Mouse (Mus musculus) retina, postnatal 1 day (tissue): Measurements from ENCODE around the gene Spdl1.
A peak's percentile ranks its signal among the peaks of the same experiment; 100 is the strongest.

ENCODE experiments used
- DNase-seq: peaks from one replicate; pipeline ENCODE4 v3.0.0-alpha.2; 2012

Gene Spdl1

DNA sequence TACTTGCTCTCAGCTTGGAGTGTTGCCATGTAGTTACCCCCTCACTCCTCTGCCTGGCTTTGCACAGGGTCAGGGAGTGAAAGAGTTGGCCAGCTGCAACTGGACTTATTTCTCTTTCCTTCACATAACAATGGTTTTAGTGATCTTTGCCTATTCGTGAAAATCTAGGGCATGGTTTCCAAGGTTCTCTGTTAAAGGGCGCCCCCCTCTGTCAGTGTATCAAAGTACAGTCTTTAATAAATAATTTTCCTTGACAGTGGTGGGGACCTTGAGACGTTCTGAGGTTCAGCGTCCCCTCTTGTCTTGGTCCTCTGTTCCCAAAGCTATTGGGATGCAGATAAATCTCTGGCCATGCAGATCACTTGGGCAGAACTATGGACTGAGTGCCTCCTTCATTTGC is 37.3 kb downstream of the Spdl1 start:
- peak; percentile 8 for DNase-seq

DNA sequence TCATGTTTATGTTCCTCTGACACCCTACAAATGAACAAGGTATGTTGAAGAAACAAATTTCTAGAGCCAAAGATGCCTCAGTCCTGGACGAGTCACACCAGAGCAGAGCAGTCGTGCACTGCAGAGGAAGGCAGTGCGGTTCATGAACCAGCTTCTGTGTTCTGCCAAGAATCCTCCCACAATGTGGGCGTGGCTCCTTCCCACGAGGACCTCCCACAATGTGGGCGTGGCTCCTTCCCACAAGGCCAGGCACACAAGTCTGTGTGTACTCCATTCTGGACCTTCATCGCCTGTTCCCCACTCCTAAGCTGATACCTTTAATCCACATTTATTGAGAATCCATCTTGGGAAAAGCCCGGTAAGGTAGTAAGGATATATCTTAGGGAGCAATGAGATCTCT is 41.6 kb downstream of the Spdl1 start:
- DNase-seq = no peak

DNA sequence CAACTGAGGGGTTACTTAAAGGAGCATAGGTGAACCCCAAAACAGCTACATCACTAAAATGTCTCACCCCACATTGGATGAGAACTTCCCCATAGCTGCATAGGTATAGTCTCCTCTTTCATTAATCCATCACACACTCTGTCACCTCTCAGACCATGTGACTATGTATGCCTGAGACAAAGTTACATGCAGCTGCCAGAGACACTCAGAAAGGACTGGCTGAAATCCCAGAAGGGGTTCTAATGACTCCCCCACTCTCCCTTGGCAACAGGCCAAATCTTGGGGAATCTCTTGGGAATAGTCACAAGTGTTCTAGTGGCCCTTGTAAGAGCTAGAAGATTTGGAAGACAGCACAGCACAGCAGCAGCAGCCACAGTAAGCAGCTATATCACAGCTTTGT is 48.6 kb downstream of the Spdl1 start:
- DNase-seq = no peak

DNA sequence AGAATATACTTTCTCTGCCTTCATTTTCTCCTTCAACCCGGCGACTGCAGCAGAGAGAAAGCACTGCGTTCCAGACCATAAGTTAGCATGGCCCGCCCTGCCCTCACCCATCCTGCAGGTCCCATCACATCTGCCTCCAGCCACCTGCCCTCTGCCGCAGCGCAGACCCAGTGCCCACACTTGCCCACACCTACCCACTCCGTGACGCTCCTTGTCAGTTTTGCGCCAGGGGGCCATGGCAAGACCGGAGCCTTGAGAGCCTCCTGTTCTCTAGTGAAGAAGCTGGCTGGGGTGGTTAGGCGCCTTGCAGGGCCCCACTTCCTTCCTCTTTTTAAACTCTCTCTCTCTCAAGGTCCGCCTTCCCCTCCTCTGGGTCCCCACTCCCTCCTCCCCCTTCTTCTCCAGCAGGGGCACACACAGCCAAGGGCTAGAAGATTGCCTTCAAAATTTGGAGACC is 49.8 kb downstream of the Spdl1 start, which contains the start of gene Dock2:
Dock2 (minus strand) TSS at position 306 of the 457 bp plus-strand sequence.
- DNase-seq = no peak

DNA sequence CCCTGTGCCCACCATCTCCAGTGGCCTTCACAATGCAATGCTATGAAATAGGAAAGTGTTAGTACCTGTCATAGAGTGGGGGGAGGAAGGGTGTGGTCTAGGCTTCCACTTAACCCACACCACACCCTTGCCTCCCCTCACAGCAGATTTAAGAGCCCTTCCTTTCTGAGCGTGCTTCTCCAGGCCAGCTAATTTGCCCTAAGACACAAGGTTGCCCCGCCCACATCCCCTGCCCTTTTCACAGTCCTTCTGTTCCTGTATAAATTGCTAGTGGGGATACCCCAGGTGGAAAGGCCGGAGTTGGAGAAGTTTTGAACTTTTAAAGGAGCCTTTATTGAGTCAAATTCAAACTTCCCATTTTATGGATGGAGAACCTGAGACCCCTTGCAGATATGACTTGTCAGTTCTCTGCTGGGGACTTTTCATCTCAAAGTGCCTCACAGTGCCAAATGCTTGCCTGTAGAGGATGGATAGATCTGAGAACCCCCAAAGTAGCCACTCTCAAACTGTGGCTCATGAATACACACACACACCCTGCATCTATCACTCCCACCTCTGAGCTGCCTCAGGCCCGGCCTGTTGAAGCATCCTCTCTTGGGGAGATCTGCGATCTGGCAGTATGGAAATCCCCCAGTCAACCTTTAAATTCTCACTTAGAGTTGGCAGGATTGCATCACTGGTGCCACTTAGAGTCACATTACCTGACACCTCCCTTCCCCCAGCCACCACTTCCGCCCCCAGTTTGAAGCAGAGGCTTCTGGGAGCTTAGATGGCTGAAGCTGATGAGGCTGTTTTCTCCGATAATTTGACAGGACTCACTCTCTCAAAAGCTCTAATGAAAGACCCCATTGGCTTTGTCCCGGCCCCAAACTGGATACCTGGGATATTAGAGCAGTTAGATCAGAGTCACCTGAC is 50.7 kb downstream of the Spdl1 start:
- no peak for DNase-seq

DNA sequence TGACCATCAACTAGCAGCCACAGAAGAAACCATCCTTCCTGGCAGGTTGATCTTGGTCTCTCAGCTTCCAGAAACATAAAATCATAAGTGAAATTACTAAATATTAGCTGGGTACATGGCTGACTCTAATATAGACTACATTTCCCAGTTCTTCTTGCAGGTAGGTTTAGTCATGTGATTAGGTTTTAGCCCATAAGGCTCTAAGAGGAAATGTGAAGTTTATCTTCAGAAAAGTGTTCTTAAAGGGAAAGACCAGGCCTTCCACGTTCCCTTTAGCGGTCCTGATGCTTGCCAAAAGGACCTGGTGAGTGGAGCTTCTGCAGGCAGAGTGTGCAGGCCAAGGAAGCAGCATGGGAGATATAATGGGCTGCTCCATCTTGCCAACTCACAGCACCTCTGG is 52.7 kb downstream of the Spdl1 start:
- no peak for DNase-seq

DNA sequence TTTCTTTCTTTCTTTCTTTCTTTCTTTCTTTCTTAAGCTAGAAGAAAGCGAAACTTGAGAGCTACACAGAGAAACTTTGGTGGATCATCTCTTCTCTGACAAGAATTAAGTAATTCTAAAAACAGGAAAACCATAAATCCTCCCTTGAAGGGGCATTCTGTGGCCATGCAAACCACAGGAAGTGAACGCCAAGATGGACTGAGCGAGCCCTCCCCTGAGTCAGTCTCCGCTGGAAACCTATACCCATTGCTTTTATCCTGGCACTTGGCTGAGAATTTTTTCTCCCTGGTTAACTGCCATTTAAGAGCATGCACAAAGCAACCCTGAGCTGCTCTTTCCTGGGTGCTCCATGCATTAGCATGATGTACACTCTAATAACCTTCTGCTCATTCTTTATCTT is 53.5 kb downstream of the Spdl1 start:
- no peak for DNase-seq

DNA sequence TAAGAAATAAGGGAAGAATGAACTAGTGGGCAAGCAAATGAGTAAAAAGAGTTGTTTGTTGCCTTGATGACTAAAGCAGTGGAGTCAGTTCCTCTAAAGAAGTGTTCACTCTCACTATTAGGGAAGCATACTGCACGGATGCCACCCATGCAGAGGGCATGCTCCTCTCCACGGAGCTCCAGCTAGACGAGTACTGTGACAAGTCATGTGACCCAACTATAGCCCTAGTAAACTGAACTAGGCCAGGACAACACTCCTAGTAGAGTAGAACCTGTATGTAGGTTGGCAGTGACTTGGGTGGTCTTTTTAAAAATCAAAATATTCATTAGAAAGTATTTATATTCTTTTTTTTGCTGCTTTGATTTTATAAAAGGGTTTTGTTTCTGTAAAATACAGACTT is 55.1 kb downstream of the Spdl1 start:
- no peak for DNase-seq

DNA sequence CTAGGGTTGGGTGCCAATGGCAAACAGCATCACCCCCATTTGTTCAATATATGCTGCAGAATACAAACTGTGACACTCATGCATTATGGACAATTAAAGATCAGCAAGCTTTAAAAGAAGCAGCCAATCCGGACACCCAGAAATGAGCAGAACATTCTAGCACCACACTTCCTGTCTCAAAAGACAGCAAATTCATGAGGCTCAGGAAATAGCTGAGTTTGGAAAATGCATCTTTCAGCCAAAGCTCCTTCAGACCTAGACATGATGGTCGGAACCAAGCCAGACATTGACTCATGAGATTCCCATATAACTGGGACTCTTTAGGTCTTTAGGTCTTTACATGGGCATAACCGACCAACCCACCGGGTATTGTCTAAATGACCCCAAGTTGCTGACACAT is 55.9 kb downstream of the Spdl1 start:
- DNase-seq = no peak

DNA sequence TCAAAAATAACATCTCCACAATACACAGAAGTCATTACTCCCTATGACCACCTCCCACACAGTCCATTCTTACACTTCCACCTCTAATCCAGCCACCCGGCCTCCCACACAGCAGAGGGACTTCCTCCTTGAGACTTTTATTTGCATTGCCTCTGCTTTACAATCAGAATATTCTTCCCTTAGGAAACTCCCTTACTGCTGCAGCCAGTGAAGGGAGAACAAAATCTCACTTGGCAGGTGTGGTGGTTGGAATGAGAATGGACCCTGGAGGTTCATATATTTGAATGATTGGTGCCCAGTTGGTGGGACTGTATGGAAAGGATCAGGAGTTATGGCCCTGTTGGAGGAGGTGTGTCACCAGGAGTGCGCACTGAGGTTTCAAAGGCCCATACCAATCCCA is 57.4 kb downstream of the Spdl1 start:
- DNase-seq = no peak

DNA sequence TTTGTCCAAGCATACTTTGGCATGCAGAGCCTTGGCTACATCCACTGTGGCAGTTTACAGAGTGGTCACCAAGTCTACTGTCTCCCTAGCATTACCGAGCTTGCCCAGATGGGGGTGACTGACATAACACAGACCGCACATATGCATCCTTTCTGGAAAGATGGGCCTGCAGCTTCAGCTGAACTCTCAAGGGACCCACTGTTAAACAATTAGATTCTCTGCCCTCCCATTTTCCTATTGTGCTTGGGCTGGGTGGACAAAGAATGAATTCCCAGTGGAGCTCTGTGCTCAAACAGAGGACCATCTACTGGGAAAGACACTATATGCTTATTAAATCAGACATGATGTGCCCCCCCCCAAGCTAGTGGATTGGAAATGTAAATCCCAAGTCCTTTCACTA is 58.8 kb downstream of the Spdl1 start:
- DNase-seq = no peak

DNA sequence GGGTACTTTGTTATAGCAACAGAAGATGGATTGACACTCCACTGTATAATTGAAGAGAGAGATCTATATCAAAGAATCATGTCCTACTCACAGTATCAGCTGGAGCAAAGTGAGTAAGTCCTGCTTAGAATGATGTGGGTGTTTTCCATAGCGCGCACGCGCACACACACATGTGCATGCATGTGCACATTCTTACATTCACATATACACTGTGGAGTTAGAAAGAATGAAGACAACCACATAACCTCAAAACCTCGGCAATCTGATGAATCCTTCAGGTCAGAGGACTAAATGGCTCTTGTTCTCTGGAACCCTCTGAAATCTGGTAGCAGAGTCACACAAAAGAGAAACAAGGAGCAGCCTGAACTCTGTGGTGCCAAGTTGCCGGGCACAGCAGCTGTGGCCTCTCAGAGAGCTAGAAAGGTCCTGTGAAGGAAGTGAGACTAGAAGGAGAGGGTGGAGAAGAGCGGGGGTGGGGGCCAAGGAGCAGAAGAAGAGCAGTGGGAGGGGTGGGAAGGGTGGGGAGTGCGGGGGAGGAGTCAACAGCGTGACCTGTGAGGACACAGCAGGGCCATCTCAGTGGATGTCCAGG is 60.0 kb downstream of the Spdl1 start:
- no peak for DNase-seq

DNA sequence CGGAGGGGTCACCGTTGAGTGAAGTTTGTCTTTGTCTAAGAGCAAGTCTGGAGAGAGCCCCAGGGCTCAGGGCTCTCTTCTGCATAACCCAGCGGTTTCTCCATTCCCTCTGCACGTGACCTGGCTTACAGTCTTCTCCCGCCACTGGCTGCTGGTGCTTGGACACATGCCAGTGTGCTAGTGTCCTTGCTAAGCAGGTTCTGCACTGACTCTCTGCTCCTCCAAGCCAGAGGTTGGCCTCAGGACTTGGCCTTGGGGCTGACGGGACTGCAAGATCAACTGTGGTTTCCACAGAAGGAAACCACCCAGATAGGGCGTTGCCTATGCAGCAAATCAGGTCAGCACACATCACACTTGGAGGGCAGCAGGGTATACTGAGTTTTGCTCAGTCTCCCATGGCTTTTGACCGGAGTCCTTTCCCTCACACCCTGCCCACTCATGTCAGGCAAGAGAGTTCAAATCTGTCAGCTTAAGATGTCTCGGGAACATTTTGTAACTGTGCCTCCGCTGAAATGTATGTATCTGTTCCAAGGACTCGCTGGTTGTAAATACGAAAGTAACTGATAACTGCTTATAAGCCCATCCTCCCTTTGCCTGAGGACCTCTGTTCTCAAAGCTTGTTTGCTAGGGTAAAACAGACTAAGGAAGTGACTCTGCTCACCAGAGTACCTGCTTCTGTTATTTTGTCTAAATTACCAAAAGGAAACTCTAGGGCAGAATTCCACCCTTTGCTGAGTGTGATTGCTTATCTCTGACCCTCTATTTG is 62.0 kb downstream of the Spdl1 start:
- DNase-seq = peak; percentile 49

DNA sequence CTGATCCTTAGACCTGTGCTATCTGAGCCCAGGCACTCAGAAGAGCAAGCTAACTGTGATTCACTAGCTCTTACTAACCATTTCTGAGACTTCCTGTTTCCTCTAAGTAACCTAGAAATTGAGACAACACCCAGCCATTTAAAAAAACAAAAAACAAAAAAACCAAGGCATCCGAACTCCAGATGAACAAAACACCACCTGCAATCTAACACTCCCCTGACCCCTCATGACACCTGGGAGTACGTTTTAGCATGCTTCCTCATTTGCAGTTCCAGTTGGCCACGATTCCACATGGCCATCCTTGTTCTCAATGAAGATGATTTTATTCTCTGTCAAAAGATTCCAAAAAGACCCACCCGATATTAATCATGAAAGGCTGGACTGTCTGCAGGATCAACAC is 62.8 kb downstream of the Spdl1 start:
- DNase-seq = no peak

DNA sequence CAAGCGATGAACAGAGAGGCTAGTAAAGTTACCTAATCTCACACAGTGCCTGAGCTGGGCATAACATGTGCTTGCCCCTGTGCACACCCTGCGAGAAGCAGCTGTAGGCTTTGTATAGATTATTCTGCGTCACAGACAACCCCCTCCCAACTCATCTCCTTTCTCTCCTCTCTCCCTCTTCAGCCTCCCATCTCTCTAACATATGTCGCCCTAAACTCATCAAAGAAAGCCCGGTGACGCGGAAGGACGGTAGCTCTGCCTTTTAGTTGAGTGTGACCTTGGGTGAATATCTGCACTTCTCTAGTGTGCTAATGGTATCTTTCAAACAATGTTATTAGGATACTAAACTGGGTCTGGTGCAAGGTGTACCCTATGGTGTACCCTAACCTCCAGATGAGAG is 63.5 kb downstream of the Spdl1 start:
- no peak for DNase-seq

DNA sequence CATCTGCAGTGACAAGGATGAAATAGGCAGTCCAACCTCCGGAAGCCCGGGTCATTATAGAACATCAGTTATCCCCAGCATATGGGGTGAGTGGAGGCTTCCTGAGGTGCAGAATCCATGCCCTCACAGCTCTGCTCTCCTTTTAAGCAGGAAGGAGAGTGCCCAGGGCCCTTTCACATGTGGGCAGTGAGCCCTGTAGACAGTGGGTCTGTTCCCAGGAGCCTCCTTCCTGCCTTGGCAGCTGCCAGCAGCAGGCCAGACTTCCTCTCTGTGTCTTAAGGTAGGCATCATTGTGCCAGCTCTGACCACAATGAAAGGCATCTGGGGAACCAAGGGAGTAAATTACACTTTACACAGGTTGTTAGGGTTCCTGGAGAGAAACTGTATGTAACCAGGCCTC is 64.0 kb downstream of the Spdl1 start:
- no peak for DNase-seq

DNA sequence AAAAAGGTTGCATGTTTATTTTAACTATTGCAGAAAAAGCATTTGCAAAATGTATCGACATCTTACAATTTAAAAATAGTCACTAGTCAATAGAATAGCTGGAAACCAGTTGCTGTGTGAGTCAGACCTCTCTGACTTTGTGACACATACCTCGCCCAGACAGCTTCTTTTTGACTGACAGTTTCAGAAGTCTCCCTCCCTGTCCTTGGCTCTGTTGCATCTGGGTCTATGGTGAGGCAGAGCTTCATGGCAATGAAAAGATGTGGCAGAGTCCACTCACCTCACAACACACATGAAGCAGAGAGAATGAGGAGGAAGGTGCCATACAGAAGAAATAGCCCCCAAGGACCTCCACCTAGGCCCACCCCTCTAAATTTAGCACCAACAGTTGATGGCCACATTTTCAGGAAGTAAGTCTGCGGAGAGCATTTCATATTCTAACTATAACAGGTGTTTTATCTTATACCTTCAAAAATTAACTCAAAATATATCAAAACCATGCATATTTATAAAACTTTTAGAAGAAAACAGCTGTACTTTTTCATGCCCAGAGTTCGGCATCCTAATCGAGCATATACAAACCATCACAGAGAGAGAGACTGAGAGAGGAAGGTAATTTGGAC is 69.6 kb downstream of the Spdl1 start:
- DNase-seq = no peak

DNA sequence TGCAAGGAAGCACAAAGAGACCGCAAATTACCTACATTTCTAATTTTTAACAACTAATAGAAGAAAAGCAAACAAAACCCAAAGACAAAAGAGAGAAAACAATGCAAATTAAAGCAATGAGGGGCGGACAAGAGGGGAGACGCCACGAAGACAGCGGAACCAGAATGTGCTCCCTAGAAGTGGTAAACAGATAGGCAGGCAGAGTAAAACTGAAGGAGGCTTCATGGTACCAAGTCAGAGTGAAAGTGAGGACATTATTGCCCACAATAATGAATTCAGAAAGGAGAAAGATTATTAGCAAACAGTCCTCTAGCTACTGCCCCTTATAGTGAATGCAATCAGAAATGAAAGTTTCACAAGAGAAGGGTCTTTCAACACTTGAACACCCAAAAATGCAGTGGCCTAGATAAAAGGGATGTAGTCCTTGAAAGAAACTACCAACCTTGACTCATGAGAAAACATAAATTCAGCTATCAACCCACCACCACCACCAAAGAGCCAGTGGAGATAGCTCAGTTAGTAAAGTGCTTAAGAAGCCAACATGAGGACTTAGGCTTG is 70.8 kb downstream of the Spdl1 start:
- DNase-seq = no peak

DNA sequence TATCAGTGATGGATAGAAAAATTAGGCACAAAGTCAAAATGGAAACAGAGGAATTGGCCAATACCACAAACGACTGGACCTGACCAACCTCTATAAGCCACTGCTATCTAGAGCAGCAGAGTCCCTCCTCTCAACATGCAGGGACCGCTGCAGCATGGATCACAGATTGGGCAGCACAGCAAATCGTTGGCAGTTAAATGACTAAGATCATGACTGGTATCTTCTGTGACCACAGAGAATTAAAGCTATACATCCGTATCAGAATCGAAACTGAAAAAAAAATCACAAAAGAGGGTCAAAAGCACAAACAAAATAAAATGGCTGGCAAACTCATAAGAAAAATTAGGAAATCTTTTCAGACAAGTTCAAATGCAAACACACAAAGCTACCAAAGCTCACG is 71.3 kb downstream of the Spdl1 start:
- no peak for DNase-seq

DNA sequence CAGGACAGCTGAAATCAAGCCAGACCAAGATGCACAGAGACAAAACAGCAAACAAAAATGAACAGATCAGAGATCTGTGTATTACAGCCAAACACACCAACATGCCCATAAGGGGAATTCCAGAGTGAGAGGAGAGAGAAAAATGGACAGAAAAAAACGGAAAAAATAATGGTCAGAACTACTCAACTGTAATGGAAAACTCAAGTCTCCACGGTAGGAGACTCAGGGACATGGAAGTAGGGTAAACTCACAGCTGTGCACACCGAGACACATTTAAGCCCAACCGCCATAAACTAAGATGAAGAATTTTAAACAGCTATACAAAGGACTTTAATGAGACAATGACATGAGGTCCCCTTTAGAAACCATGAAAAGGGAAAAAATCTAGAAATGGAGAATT is 73.9 kb downstream of the Spdl1 start:
- no peak for DNase-seq
